Mouse (Mus musculus): Measurements from ENCODE around the gene Ankib1. TPM values are rescaled to one million over a fixed set of nuclear protein-coding genes. Genes with fewer than 3 reads are reported as not detected.

The Ankib1 gene
- polyA plus RNA-seq, 1 experiment = 10.5 TPM

- no peak overlapping the region for H3K4me3 ChIP-seq (ENCODE audit: control insufficient read depth, insufficient read depth, low read length)
- H3K4me1 ChIP-seq (replicated peaks; ENCODE audit: control insufficient read depth, insufficient read depth, low read length) = peaks cover 2% of the 10 kb centered on the region
- TF ChIP-seq CTCF (IDR thresholded peaks at IDR 0.05; ENCODE audit: borderline replicate concordance, control insufficient read depth, extremely low read depth, insufficient read depth, low read length, poor library complexity) = no peak
- no peak for TF ChIP-seq POLR2A (IDR thresholded peaks at IDR 0.05; ENCODE audit: control insufficient read depth, extremely low read depth, insufficient read depth, low read length, poor library complexity)
- no peak overlapping the region for H3K27ac ChIP-seq (ENCODE audit: control insufficient read depth, insufficient read depth, low read length)
- no peaks in the 10 kb centered on the region for H3K27me3 ChIP-seq (ENCODE audit: control insufficient read depth, insufficient read depth, low read length)
- H3K36me3 ChIP-seq (ENCODE audit: control insufficient read depth, insufficient read depth, low read length) = peaks cover 29% of the 10 kb centered on the region
- WGBS = 98% methylated on average over 6 of the region's 6 CpGs
- no peak for DNase-seq
Measured at GRCm38 (mm10) chr5:3645326-3645725, 157.4 kb downstream of the Ankib1 start.

- H3K4me3 ChIP-seq (ENCODE audit: control insufficient read depth, insufficient read depth, low read length) = no peak overlapping the region
- H3K4me1 ChIP-seq (replicated peaks; ENCODE audit: control insufficient read depth, insufficient read depth, low read length) = peaks cover 2% of the 10 kb centered on the region
Measured at GRCm38 (mm10) chr5:3644621-3645020, 158.1 kb downstream of the Ankib1 start.

More at GRCm38 (mm10) chr5:3644621-3645020, 158.1 kb downstream of the Ankib1 start:
- Histone ChIP-seq H3K27ac (ENCODE audit: control insufficient read depth, insufficient read depth, low read length) (no peak overlapping the region), H3K27me3 (ENCODE audit: control insufficient read depth, insufficient read depth, low read length) (no peaks in the 10 kb centered on the region), H3K36me3 (ENCODE audit: control insufficient read depth, insufficient read depth, low read length) (peaks cover 31% of the 10 kb centered on the region)
- DNase-seq = no peak
- over 99% methylated on average over 6 of the region's 6 CpGs for WGBS
- no peak for TF ChIP-seq CTCF (IDR thresholded peaks at IDR 0.05; ENCODE audit: borderline replicate concordance, control insufficient read depth, extremely low read depth, insufficient read depth, low read length, poor library complexity)
- no peak for TF ChIP-seq POLR2A (IDR thresholded peaks at IDR 0.05; ENCODE audit: control insufficient read depth, extremely low read depth, insufficient read depth, low read length, poor library complexity)

Other genes starting within 250 kb of the Ankib1 start
- 4.5 and 5.2 TPM in 2 replicates for gene 1700109H08Rik, start 231.4 kb downstream of the Ankib1 start, polyA plus RNA-seq (2012; rRNA removed)
- 9.4 and 10.2 TPM in 2 replicates for gene Pex1, start 206.9 kb downstream of the Ankib1 start, polyA plus RNA-seq (2012; rRNA removed)
- gene Rbm48, start 206.3 kb downstream of the Ankib1 start, polyA plus RNA-seq (2012; rRNA removed) = 8.9 and 9.7 TPM in 2 replicates
- gene Tmbim7, start 151.7 kb downstream of the Ankib1 start, polyA plus RNA-seq (2012; rRNA removed) = not detected in 2 replicates
- 37.1 and 52.0 TPM in 2 replicates for gene Gatad1, start 145.7 kb downstream of the Ankib1 start, polyA plus RNA-seq (2012; rRNA removed)
- 17.2 and 19.9 TPM in 2 replicates for gene Krit1, start 259 bp upstream of the Ankib1 start, polyA plus RNA-seq (2012; rRNA removed)
- gene Lrrd1, start 42.2 kb upstream of the Ankib1 start, polyA plus RNA-seq (2012; rRNA removed) = 0.08 and 0.11 TPM in 2 replicates
- gene Mterf1a, start 91.0 kb upstream of the Ankib1 start, polyA plus RNA-seq (2012; rRNA removed) = 2.6 and 3.0 TPM in 2 replicates
- gene Akap9, start 125.1 kb upstream of the Ankib1 start, polyA plus RNA-seq (2012; rRNA removed) = 11.7 and 13.9 TPM in 2 replicates